Mouse (Mus musculus) adrenal gland, adult 18-20 months (tissue): ENCODE data around the gene Il16. TPM values are rescaled to one million over a fixed set of nuclear protein-coding genes. Genes with fewer than 3 reads are reported as not detected.

Experiments
- DNase-seq, 2 experiments: peaks; one replicate each; pipeline ENCODE4 v3.0.0; 2021 to 2022; ENCODE audit warnings: low spot score in 2 of 2
- long read RNA-seq, 2 experiments: library from polyadenylated mRNA; stranded (forward); transcript quantifications; one replicate each; pipeline ENCODE4 v2.0.0; 2021
- total RNA-seq, 2 experiments: library from RNA; stranded (reverse); gene quantifications; 1 replicate in 1 of 2; 2 replicates in 1 of 2; pipeline ENCODE4 v1.2.3; 2021

Gene Il16
- 1 to 10 TPM; 5.6 to 6.3 TPM for total RNA-seq
- long read RNA-seq, experiment 1, transcript Il16-203 (7 exons, 3,183 nt) = major isoform, 6 of 7 reads
- long read RNA-seq, experiment 1, partial matches to known transcripts = 0 of 7 reads
- long read RNA-seq, experiment 1, other reads (novel, unspliced or antisense) = 1 of 7 reads
- long read RNA-seq, experiment 2, partial matches to known transcripts = 0 of 2 reads
- long read RNA-seq, experiment 2, other reads (novel, unspliced or antisense) = 1 of 2 reads

DNA sequence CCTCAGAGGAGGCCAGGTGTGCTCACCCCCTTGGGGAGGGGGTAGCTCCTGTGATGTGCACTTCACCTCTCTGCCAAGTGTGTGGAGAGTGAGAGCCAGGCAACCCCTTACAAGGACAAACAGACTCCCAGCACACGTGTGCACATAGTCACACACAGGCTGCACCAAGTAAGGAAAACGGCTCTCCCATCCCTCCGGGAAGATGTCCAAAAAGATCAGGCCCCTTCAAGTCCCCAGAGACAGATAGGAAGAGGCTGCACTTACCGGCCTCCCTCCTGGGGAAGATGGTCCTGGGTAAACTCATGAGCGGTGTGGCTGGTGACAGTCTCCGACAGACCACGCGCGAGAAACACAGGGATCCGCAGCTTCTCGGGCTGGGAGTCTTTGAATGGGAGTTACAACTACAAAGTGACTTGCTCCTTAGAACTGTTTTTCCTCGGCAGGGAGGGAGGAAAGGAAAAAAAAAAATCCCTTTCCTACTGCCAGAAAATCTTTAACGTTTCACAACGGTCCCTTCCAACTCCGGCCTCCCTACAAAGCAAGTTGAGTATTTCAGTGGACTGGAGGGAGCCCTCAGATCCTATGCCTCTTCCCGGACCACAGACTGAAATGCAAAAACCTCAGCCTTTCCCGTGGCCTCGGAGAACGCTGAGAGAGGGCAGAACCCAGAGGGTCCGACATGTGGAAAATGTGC is at the start of gene Il16:
Il16 (minus strand) TSS at position 314 of the 694 bp plus-strand sequence.
- DNase-seq = no peak

DNA sequence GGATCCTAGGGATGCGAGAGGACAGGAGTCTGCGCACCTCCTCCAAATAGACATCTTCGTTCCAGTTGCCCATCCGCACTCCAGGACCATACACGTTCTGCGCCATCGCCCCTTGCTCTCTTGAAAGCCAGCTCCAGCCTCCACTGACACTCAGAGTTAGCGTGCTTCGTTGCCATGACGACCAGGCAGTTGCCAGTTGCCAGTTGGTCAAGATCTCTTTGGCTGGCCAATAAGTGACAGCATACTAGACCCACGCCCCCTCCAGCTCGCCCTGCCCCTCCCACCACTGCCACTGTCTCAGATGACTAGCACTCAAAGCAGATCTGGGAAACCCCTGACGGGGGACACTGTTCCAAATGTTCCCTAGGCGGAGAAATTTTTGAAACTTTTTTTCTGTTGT is 49.2 kb upstream of the Il16 start, which contains the start of gene Cfap161:
Cfap161 (minus strand) TSS at position 176 of the 400 bp plus-strand sequence.
- no peak for DNase-seq

DNA sequence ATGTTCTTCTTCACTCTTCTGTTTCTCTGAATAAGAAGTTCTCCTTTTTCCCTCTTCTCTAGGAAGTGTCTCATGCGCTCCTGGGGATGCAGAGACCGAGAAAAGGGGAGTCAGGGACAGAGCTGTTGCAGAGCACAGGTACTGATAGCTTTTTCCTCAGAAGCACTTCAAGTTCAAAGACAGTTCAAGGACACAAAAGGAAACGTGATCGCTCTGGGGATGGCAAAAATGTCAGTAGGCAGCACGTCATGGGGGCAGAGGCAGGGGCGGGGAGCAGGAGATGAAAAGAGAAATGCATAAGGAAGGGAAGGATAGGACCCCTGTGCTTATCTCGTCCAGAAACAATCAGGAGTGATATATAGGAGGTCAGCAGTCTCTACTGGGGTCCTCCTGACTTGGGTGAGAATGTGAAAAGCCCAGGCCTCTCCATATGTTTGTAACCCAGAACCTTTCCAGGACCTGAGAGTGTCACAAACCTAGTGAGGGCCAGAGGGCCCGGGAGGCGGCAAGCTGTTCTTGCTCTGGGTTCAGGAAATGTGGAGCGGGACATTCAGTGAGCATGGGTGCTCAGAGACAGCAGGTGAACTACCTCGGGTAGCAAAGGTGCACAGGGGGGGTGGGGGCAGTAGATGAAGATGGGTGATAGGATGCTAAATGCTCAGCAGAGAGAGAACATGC is 48.6 kb upstream of the Il16 start:
- no peak for DNase-seq

DNA sequence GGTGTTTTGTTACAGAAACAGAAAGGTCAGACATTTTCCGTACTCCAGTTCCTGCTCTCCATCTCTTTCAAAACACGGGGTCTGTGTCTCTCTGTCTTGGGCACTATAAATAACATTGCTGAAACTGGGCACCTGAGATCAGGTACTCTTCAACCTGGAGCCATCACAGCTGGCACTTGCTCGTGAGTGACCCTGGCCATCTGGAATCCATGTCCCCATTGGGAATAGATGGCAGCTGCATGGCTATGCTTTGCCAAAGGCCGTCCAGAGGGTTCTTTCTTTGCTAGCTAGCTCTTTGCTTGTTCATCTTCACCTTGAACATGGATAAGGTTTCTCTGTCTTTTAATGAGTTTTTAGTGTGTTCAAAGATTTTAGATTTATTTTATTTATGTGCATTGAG is 35.4 kb upstream of the Il16 start:
- DNase-seq = no peak

- DNase-seq = no peak
Observed at GRCm38 (mm10) chr7:83780026-83780425, 34.5 kb upstream of the Il16 start.

DNA sequence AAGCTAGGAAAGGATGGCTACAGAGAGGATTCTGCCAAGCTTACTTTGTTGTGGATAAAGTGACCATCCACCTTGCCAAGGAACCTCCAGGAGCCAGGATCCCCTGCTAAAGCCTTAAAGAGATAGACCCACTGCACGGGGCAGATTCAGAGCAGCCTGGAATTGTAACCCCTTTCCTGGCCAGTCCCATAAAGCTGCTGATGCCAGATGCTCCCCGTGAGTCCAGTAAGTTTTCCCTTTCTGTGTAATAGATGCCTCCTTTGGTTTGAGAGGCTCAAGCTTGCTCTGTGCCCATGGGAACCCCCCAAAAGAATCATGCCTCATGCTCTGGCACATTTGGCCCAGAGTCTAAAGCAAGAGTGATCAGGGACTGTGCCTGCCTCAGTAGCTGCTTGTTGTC is 33.5 kb upstream of the Il16 start:
- DNase-seq = no peak

GRCm38 (mm10) chr7:83778516-83778915 is 33.0 kb upstream of the Il16 start:
- DNase-seq = no peak

GRCm38 (mm10) chr7:83774721-83775120 is 29.2 kb upstream of the Il16 start:
- no peak for DNase-seq

GRCm38 (mm10) chr7:83763674-83764073 is 18.1 kb upstream of the Il16 start:
- DNase-seq = no peak

GRCm38 (mm10) chr7:83762336-83762735 is 16.8 kb upstream of the Il16 start:
- no peak for DNase-seq

- no peak for DNase-seq
Observed at GRCm38 (mm10) chr7:83751055-83751454, 5.5 kb upstream of the Il16 start.

- no peak for DNase-seq
Observed at GRCm38 (mm10) chr7:83748405-83748804, 2.9 kb upstream of the Il16 start.

DNA sequence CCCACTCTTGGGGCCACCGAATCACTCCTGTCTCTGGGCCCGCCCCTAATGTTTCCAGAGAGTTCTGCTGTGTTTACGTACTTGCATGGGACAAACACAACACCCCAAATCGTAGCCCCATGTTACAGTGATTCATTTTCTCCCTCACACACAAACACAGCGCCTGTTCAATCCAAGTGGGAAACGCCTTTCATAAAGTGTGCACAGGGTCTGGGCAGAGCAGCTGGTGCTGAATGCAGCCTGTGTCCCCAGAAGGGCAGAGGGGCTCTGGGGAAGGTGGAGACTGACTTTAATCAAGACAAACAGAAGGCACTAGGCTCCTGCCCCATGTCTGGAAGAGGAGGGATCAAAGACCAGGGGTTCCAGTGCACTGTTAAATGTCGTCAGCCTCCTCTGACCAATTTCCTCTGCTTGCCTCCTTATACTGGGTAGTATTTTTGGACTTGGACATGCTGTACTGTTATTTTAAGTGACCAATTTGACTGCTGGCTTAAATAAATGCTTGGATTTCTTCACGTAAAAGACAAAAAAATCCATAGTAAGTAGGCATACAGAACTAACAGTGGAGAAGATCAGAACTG is 671 bp upstream of the Il16 start:
- no peak for DNase-seq

DNA sequence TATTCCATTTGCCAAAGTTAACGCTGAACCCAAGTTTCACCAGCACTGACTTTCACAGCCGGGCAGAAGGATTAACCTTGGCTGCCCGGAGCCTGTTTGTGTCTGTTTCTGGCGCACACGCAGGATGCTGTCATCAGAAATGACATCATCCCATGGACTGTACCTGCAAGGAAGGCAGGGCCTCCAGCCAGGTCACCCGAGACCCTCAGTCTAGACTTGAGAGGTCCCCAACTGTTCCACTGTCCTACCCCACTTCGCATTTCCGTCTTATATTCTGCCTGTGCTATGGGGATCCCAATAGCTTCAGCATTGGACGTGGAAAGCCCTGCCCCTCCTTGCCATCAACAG is 487 bp downstream of the Il16 start:
- no peak for DNase-seq

GRCm38 (mm10) chr7:83744250-83744649 is 1.3 kb downstream of the Il16 start:
- DNase-seq = no peak

- no peak for DNase-seq
Observed at GRCm38 (mm10) chr7:83742690-83743089, 2.8 kb downstream of the Il16 start.

- DNase-seq = no peak
Observed at GRCm38 (mm10) chr7:83742026-83742425, 3.5 kb downstream of the Il16 start.

- no peak for DNase-seq
Observed at GRCm38 (mm10) chr7:83739680-83740310, 5.7 kb downstream of the Il16 start.

GRCm38 (mm10) chr7:83738623-83739462 is 6.7 kb downstream of the Il16 start:
- DNase-seq = no peak

GRCm38 (mm10) chr7:83737914-83738490 is 7.5 kb downstream of the Il16 start:
- no peak for DNase-seq
